Mouse (Mus musculus): ENCODE data around the gene Tiprl.

DNA sequence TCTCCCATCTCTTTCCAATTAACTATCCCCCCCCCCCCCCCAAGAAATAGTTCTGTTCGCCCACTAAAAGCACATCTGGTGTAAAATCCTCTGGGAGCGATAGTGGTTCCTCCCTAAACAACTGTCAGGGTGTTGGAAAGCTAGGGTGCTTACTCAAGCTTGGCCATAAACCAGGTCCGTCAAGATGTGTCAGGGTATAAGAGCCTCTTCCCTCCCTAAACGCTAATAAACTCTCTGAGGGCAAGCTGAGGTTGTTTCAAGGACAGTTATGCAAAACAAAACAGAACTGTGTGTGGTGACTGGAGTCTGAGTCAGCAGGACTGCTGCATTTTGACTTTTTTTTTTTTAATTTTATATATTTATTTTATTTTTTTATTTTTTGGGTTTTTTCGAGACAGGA, 10.3 kb upstream of the Tiprl start:
- TF ChIP-seq CTCF (IDR thresholded peaks at IDR 0.05; ENCODE audit: low read depth) (no peak), EP300 (optimal IDR thresholded peaks at IDR 0.05) (no peak)
